Mouse (Mus musculus) thymus, adult 2 months (tissue): ENCODE results near the gene Cspg4. TPM values are rescaled to one million over a fixed set of nuclear protein-coding genes. Genes with fewer than 3 reads are reported as not detected.

ENCODE experiments used
- DNase-seq: peaks from one replicate; pipeline ENCODE4 v3.0.0; 2021
- H3K27ac ChIP-seq: fragments of 200-500 bp; 2 replicates; pipeline ENCODE4 v1.5.1; 2012; ENCODE audit warnings: low read length, control low read depth; ENCODE audit not compliant: control insufficient read depth, insufficient read depth
- H3K27me3 ChIP-seq: fragments of 200-500 bp; 2 replicates; pipeline ENCODE4 v1.6.1; 2012; ENCODE audit warnings: mild to moderate bottlenecking, low read length, moderate library complexity, mixed read lengths; ENCODE audit not compliant: control insufficient read depth, insufficient read depth
- H3K36me3 ChIP-seq: fragments of 200-500 bp; 2 replicates; pipeline ENCODE4 v1.6.1; 2012; ENCODE audit warnings: mild to moderate bottlenecking, low read length, moderate library complexity; ENCODE audit not compliant: control insufficient read depth, insufficient read depth
- H3K4me1 ChIP-seq: fragments of 200-500 bp; replicated peaks from 2 replicates; pipeline ENCODE4 v1.6.1; 2012; ENCODE audit warnings: low read length; ENCODE audit not compliant: control insufficient read depth, insufficient read depth
- H3K4me3 ChIP-seq: fragments of 200-500 bp; 2 replicates; pipeline ENCODE4 v1.5.1; 2012; ENCODE audit warnings: mild to moderate bottlenecking, low read length, control low read depth, moderate library complexity; ENCODE audit not compliant: control insufficient read depth, insufficient read depth
- CTCF ChIP-seq: fragments of 200-500 bp; IDR thresholded peaks from 2 replicates; pipeline ENCODE4 v1.5.1; 2012; ENCODE audit warnings: mild to moderate bottlenecking, control low read depth, low read length, moderate library complexity, borderline replicate concordance; ENCODE audit not compliant: control insufficient read depth, poor library complexity, insufficient read depth; ENCODE audit errors: extremely low read depth
- POLR2A ChIP-seq: fragments of 200-500 bp; IDR thresholded peaks from 2 replicates; pipeline ENCODE4 v1.6.1; 2012; ENCODE audit warnings: mild to moderate bottlenecking, low read length, control low read depth, moderate library complexity; ENCODE audit not compliant: control insufficient read depth, poor library complexity, insufficient read depth; ENCODE audit errors: extremely low read depth
- WGBS: fragments of 180-500 bp; shearing (Covaris S2); methylation state at CpG from one replicate; pipeline ENCODE4 v1.1.7; 2018; 5-methylcytosine and 5-hydroxymethylcytosine counted together
- polyA plus RNA-seq: library from polyadenylated mRNA; depleted of rRNA; stranded (reverse); fragments of >200 nt; gene quantifications from 2 replicates; pipeline ENCODE4 v1.2.3, GENCODE M21; 2012

Cspg4 gene
- polyA plus RNA-seq, 1 experiment, result 3.5 TPM

- TF ChIP-seq POLR2A, result no peak
- TF ChIP-seq CTCF, result no peak
- H3K27me3 ChIP-seq, result no peaks in the 10 kb centered on the region
- no peak overlapping the region for H3K27ac ChIP-seq
- peaks cover 2% of the 10 kb centered on the region; the same call in 1 of the 2 replicates for H3K4me1 ChIP-seq
- H3K4me3 ChIP-seq, result no peak overlapping the region
- WGBS, result 14% methylated on average over 3 of the region's 3 CpGs
- DNase-seq, result no peak
- H3K36me3 ChIP-seq, result no peaks in the 10 kb centered on the region
Measured at GRCm38 (mm10) chr9:56894006-56894405, 29.2 kb downstream of the Cspg4 start.

GRCm38 (mm10) chr9:56896779-56897178 lies 31.9 kb downstream of the Cspg4 start:
- no peak for DNase-seq
- Histone ChIP-seq H3K27me3 (no peaks in the 10 kb centered on the region), H3K27ac (no peak overlapping the region), H3K4me3 (no peak overlapping the region), H3K4me1 (peaks cover 10% of the 10 kb centered on the region), H3K36me3 (no peaks in the 10 kb centered on the region)
- TF ChIP-seq CTCF (no peak), POLR2A (no peak)
- 97% methylated on average over 12 of the region's 12 CpGs for WGBS

GRCm38 (mm10) chr9:56899409-56899808 lies 34.6 kb downstream of the Cspg4 start:
- Histone ChIP-seq H3K4me1 (peaks cover 10% of the 10 kb centered on the region), H3K36me3 (no peaks in the 10 kb centered on the region), H3K27me3 (no peaks in the 10 kb centered on the region), H3K4me3 (no peak overlapping the region), H3K27ac (no peak overlapping the region)
- WGBS, result 93% methylated on average over 11 of the region's 11 CpGs
- no peak for DNase-seq
- TF ChIP-seq CTCF, result no peak
- no peak for TF ChIP-seq POLR2A

- Histone ChIP-seq H3K4me1 (peaks cover 10% of the 10 kb centered on the region), H3K27me3 (no peaks in the 10 kb centered on the region), H3K36me3 (no peaks in the 10 kb centered on the region), H3K4me3 (no peak overlapping the region), H3K27ac (no peak overlapping the region)
- no peak for DNase-seq
- TF ChIP-seq POLR2A, result no peak
- no peak for TF ChIP-seq CTCF
Measured at GRCm38 (mm10) chr9:56900060-56900459, 35.2 kb downstream of the Cspg4 start.

GRCm38 (mm10) chr9:56900571-56900970 lies 35.7 kb downstream of the Cspg4 start:
- DNase-seq, result no peak
- H3K4me3 ChIP-seq, result no peak overlapping the region
- WGBS, result 6% methylated on average over 9 of the region's 9 CpGs
- TF ChIP-seq POLR2A (no peak), CTCF (no peak)
- H3K4me1 ChIP-seq, result peaks cover 10% of the 10 kb centered on the region
- no peaks in the 10 kb centered on the region for H3K27me3 ChIP-seq
- H3K36me3 ChIP-seq, result no peaks in the 10 kb centered on the region
- peak overlapping the region; percentile 54 for H3K27ac ChIP-seq

- no peak for DNase-seq
- no peaks in the 10 kb centered on the region for H3K36me3 ChIP-seq
- H3K4me3 ChIP-seq, result no peak overlapping the region
- TF ChIP-seq POLR2A (no peak), CTCF (no peak)
- H3K27me3 ChIP-seq, result no peaks in the 10 kb centered on the region
- peak overlapping the region; percentile 54 for H3K27ac ChIP-seq
- 33% methylated on average over 8 of the region's 8 CpGs for WGBS
- H3K4me1 ChIP-seq, result peaks cover 10% of the 10 kb centered on the region
Measured at GRCm38 (mm10) chr9:56901187-56901586, 36.4 kb downstream of the Cspg4 start.

GRCm38 (mm10) chr9:56903662-56904061 lies 38.8 kb downstream of the Cspg4 start:
- no peak for TF ChIP-seq POLR2A
- no peaks in the 10 kb centered on the region for H3K27me3 ChIP-seq
- H3K4me1 ChIP-seq, result peaks cover 10% of the 10 kb centered on the region
- WGBS, result 96% methylated on average over 3 of the region's 3 CpGs
- no peak overlapping the region for H3K27ac ChIP-seq
- no peak for DNase-seq
- no peak overlapping the region for H3K4me3 ChIP-seq
- H3K36me3 ChIP-seq, result no peaks in the 10 kb centered on the region
